Mouse (Mus musculus) bone marrow, adult 2 months (tissue): ENCODE measurements at regions not wholly inside any gene's neighbourhood (a gene's known extent, or its start where the extent isn't known, plus 50 kb on each side); places are given as distances from the start of the nearest gene placed in this dataset.

Experiments
- CTCF ChIP-seq: fragments of 200-500 bp; IDR thresholded peaks from 2 replicates; pipeline ENCODE4 v1.5.1; 2011; ENCODE audit warnings: low read length, control low read depth; ENCODE audit not compliant: control insufficient read depth, insufficient read depth
- POLR2A ChIP-seq: fragments of 200-500 bp; IDR thresholded peaks from 2 replicates; pipeline ENCODE4 v1.6.1; 2011; ENCODE audit warnings: low read depth, mild to moderate bottlenecking, control low read depth, low read length, borderline replicate concordance; ENCODE audit not compliant: control insufficient read depth

DNA sequence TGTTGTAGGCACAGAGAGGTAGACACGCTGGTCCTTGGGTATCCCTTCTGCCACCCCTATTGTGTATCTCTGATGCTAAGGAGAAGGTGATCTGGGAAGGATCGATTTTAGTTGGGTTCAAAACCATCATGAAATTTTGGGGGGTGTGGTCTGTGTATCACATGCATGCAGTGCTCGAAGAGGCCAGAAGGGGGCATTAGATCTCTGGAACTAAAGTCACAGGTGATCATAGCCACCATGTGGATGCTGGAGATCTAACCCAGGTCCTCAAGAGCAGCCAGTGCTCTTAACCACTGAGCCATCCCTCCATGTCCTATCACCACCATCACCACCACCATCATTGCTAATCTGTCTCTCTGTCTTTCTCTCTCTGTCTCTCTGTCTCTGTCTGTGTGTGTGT is 100.4 kb upstream of the Eya4 start:
- TF ChIP-seq CTCF (no peak), POLR2A (no peak)
